Mouse (Mus musculus) small intestine, adult 2 months (tissue): ENCODE data around the gene Spindoc. TPM values are rescaled to one million over a fixed set of nuclear protein-coding genes. Genes with fewer than 3 reads are reported as not detected.

Experiments
- H3K27ac ChIP-seq: fragments of 200-500 bp; 2 replicates; pipeline ENCODE4 v1.5.1; 2012; ENCODE audit warnings: low read depth, low read length, control low read depth, inconsistent platforms; ENCODE audit not compliant: insufficient read depth
- H3K27me3 ChIP-seq: fragments of 200-500 bp; 2 replicates; pipeline ENCODE4 v1.6.1; 2012; ENCODE audit warnings: mild to moderate bottlenecking, moderate library complexity, low read length, inconsistent platforms; ENCODE audit not compliant: control insufficient read depth, insufficient read depth
- H3K36me3 ChIP-seq: fragments of 200-500 bp; 2 replicates; pipeline ENCODE4 v1.6.1; 2012; ENCODE audit warnings: mild to moderate bottlenecking, low read length, control low read depth, inconsistent platforms; ENCODE audit not compliant: control insufficient read depth, insufficient read depth
- H3K4me1 ChIP-seq: fragments of 200-500 bp; 2 replicates; pipeline ENCODE4 v1.6.1; 2012; ENCODE audit warnings: low read length, inconsistent platforms, mixed read lengths; ENCODE audit not compliant: control insufficient read depth, insufficient read depth, insufficient read length
- H3K4me3 ChIP-seq: fragments of 200-500 bp; 2 replicates; pipeline ENCODE4 v1.5.1; 2012; ENCODE audit warnings: low read depth, mild to moderate bottlenecking, control low read depth, inconsistent platforms, low read length, moderate library complexity
- CTCF ChIP-seq: fragments of 200-500 bp; IDR thresholded peaks from 2 replicates; pipeline ENCODE4 v1.5.1; 2012; ENCODE audit warnings: low read depth, mild to moderate bottlenecking, control low read depth, inconsistent platforms, low read length, moderate library complexity, mixed read lengths; ENCODE audit not compliant: insufficient replicate concordance, insufficient read length; ENCODE audit errors: extremely low read depth
- POLR2A ChIP-seq: fragments of 200-500 bp; IDR thresholded peaks from 2 replicates; pipeline ENCODE4 v1.6.1; 2012; ENCODE audit warnings: low read depth, mild to moderate bottlenecking, control low read depth, inconsistent platforms, low read length, moderate library complexity
- WGBS: fragments of 180-500 bp; shearing (Covaris S2); methylation state at CpG from one replicate; pipeline ENCODE4 v1.1.7; 2018; 5-methylcytosine and 5-hydroxymethylcytosine counted together
- polyA plus RNA-seq: library from polyadenylated mRNA; depleted of rRNA; stranded (reverse); fragments of >200 nt; gene quantifications from 2 replicates; pipeline ENCODE4 v1.2.3, GENCODE M21; 2012

The Spindoc gene
- polyA plus RNA-seq, 1 experiment: 15.1 TPM

DNA sequence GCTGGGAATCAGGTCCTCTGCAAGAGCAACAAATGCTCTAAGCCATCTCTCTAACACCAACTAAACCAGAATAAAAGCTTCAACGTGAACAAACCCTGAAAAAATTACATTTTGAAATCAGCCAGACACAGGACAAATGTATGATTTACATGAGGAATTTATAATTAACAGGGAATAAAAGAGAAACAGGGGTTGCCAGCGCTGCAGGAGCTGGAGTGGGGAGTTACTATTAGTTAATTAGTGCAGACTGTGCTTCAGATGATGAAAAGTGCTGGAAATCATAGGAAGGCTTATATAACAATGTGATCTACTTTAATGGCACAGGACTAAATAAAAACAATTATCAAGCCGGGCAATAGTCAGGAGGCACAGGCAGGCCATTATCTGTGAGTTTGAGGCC, 61.4 kb downstream of the Spindoc start:
- no peak overlapping the region for H3K4me3 ChIP-seq
- H3K4me1 ChIP-seq: peaks cover 6% of the 10 kb centered on the region; the same call in 1 of the 2 replicates
- TF ChIP-seq CTCF (no peak), POLR2A (no peak)
- WGBS: 81% methylated on average over 3 of the region's 3 CpGs
- no peaks in the 10 kb centered on the region for H3K27me3 ChIP-seq
- no peak overlapping the region for H3K27ac ChIP-seq
- H3K36me3 ChIP-seq: 0 out of 2 replicates have a peak, but pooled peaks cover 1% of the 10 kb centered on the region

GRCm38 (mm10) chr19:7320181-7320580, 62.6 kb downstream of the Spindoc start:
- Histone ChIP-seq H3K27ac (no peak overlapping the region), H3K36me3 (no peaks in the 10 kb centered on the region), H3K27me3 (no peaks in the 10 kb centered on the region), H3K4me3 (no peak overlapping the region), H3K4me1 (peaks cover 7% of the 10 kb centered on the region; the same call in 1 of the 2 replicates)
- 33% methylated on average over 2 of the region's 2 CpGs for WGBS
- TF ChIP-seq POLR2A (no peak), CTCF (no peak)

DNA sequence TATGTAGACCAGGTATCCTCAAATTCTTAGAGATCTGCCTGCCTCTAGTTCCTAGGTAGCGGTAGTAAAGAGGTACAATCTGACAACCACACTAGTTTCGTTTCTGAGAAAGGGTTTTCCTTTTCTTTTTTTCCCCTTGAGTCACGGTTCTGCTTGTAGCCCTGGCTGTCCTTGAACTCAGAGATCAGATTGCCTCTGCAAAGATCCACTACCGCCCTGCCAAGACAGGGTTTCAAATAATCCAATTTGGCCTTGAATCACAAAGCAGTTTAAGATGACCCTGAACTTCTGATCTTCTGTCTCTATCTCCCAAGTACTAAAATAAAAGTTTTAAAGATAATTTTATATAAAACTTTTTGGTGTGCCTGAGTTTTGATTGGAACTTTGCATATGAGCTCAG, 65.1 kb downstream of the Spindoc start:
- Histone ChIP-seq H3K4me1 (peaks cover 16% of the 10 kb centered on the region; the same call in 1 of the 2 replicates), H3K4me3 (no peak overlapping the region), H3K36me3 (no peaks in the 10 kb centered on the region), H3K27me3 (no peaks in the 10 kb centered on the region), H3K27ac (no peak overlapping the region)
- 57% methylated on average over 4 of the region's 4 CpGs for WGBS
- TF ChIP-seq CTCF: no peak
- no peak for TF ChIP-seq POLR2A

DNA sequence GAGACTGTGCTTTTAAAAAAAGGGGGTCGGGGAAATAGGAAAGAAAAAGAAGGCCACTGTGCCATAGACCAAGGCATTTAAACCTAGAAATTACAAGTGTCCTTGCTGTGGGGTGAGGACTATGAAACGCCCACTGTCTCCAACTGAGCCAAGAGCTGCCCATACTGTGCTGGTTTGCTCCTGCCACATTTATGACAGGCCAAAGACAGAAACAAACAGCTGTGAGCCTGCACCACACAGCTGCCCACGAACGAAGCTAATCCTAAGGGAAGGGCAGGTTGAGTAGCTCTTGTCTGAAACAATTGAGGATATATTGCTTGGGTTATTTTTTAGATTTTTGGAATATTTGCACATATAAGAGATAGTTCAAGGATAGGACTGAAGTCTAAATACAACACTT, 66.0 kb downstream of the Spindoc start:
- 57% methylated on average over 4 of the region's 4 CpGs for WGBS
- H3K4me1 ChIP-seq: peaks cover 16% of the 10 kb centered on the region
- no peak overlapping the region for H3K4me3 ChIP-seq

DNA sequence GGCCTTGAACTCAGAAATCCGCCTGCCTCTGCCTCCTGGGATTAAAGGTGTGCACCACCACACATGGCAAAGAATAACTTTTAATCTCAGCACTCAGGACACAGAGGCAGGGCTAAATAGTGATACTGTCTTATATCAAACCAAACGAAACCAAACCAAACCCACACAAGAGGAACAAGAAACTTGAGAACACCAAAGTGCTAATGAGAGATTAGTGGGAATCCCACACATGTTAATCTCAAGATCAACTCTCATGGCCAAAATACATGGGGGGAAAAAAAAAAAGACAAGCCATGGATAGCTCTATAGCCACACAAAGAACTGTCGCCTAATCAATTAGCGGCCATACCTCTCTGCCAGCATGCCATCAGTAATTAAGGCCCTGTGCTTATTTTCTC, 67.2 kb downstream of the Spindoc start:
- H3K27ac ChIP-seq: no peak overlapping the region
- H3K4me3 ChIP-seq: no peak overlapping the region
- no peaks in the 10 kb centered on the region for H3K27me3 ChIP-seq
- 86% methylated on average over 4 of the region's 4 CpGs for WGBS
- H3K36me3 ChIP-seq: no peaks in the 10 kb centered on the region
- TF ChIP-seq CTCF (no peak), POLR2A (no peak)
- peaks cover 24% of the 10 kb centered on the region for H3K4me1 ChIP-seq

More for the DNA sequence above, 66.0 kb downstream of the Spindoc start:
- TF ChIP-seq CTCF: no peak
- TF ChIP-seq POLR2A: no peak
- no peaks in the 10 kb centered on the region for H3K27me3 ChIP-seq
- H3K27ac ChIP-seq: no peak overlapping the region
- H3K36me3 ChIP-seq: no peaks in the 10 kb centered on the region

GRCm38 (mm10) chr19:7314976-7315586, 67.7 kb downstream of the Spindoc start:
- Histone ChIP-seq H3K27ac (no peak overlapping the region), H3K4me3 (no peak overlapping the region), H3K27me3 (no peaks in the 10 kb centered on the region), H3K4me1 (peaks cover 26% of the 10 kb centered on the region), H3K36me3 (no peaks in the 10 kb centered on the region)
- WGBS: 60% methylated on average over 8 of the region's 8 CpGs
- TF ChIP-seq POLR2A (no peak), CTCF (no peak)

- Histone ChIP-seq H3K4me3 (no peak overlapping the region), H3K27ac (no peak overlapping the region), H3K36me3 (no peaks in the 10 kb centered on the region), H3K27me3 (no peaks in the 10 kb centered on the region), H3K4me1 (peaks cover 35% of the 10 kb centered on the region)
- WGBS: 65% methylated on average over 2 of the region's 2 CpGs
- no peak for TF ChIP-seq CTCF
- no peak for TF ChIP-seq POLR2A
Measured at GRCm38 (mm10) chr19:7313660-7314059, 69.1 kb downstream of the Spindoc start.
